Mouse (Mus musculus): ENCODE measurements around the gene Cpox. TPM values are rescaled to one million over a fixed set of nuclear protein-coding genes. Genes with fewer than 3 reads are reported as not detected.

Cpox gene
- polyA plus RNA-seq, 1 experiment from 2014 or later: 13.4 TPM

DNA sequence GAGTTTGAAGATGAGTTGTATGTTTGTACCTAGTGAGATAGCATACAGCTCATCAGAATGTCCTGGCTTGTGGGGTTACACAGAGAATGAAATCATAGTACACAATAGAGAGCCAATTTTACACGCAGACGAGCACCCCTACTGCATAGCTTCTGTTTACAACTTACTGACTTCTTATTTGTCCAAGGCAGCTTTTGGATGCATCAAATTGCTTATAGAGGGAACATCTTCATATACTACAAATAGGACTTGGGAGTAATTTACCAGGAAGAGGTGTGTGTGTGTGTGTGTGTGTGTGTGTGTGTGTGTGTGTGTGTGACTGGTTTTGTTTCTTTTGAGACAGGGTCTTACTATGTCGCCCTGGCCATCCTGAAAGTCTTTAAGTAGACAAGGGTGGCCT, 1.5 kb upstream of the Cpox start:
- 75% methylated on average over 3 of the region's 3 CpGs for WGBS
- ATAC-seq: no peak
- H3K9me3 ChIP-seq (ENCODE audit: low read length): no peaks in the 10 kb centered on the region
- no peak overlapping the region for H3K9ac ChIP-seq (replicated peaks; ENCODE audit: low read depth)
- no peak overlapping the region for H3K4me2 ChIP-seq (replicated peaks; ENCODE audit: low read depth, low read length)
- no peak for TF ChIP-seq CTCF (IDR thresholded peaks at IDR 0.05)
- TF ChIP-seq EP300 (IDR thresholded peaks at IDR 0.05): no peak
- DNase-seq (ENCODE audit: low spot score): no peak
- no peaks in the 10 kb centered on the region for H3K36me3 ChIP-seq (ENCODE audit: insufficient read depth, low read length)
- peaks cover 3% of the 10 kb centered on the region; the same call in 1 of the 2 replicates for H3K4me1 ChIP-seq (ENCODE audit: insufficient read depth, low read depth, low read length)
- H3K27me3 ChIP-seq (replicated peaks; ENCODE audit: insufficient read depth, low read length): no peaks in the 10 kb centered on the region
- no peak overlapping the region for H3K27ac ChIP-seq (ENCODE audit: low read length)
- no peak overlapping the region for H3K4me3 ChIP-seq (ENCODE audit: low read depth, low read length)

DNA sequence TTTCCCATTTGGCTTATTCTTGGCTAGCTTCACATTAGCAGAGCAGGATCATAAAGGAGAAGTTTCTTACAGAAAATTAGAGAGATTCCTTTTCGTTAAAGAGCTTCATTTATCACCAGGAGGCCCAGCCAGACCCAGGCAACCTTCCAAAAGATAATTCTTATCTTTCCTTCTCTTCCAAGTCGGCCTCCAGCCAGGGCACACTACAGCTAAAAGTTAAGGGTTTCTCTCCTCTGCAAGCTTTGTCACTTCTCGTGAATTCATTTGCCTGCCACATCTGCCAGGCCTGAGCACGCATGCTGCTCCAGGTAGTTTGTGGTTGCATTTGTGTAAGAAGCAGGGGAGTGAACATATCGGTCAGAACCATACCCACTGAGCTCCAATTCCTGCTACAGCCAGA, 828 bp upstream of the Cpox start:
- TF ChIP-seq CTCF (IDR thresholded peaks at IDR 0.05) (no peak), EP300 (IDR thresholded peaks at IDR 0.05) (no peak)
- ATAC-seq: no peak
- H3K9ac ChIP-seq (replicated peaks; ENCODE audit: low read depth): no peak overlapping the region

DNA sequence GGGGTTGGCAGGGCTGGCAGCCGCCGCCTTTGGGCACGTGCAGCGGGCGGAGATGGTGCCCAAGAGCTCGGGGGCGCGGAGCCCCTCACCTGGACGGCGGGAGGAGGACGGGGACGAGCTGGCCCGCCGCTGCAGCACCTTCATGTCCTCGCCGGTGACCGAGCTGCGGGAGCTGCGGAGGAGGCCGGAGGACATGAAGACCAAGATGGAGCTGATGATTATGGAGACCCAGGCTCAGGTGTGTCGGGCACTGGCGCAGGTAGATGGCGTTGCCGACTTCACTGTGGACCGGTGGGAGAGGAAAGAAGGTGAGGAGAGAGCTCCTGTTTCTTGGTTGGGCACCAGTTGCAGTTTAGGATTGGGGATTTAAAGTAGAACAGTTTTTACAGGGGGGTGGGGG, 551 bp downstream of the Cpox start:
- H3K4me3 ChIP-seq (ENCODE audit: low read depth, low read length): peak overlapping the region; percentile 65
- DNase-seq (ENCODE audit: low spot score): peak; percentile 36
- peaks cover 3% of the 10 kb centered on the region; the same call in 1 of the 2 replicates for H3K4me1 ChIP-seq (ENCODE audit: insufficient read depth, low read depth, low read length)
- WGBS: 0% methylated on average over 23 of the region's 25 CpGs
- peak overlapping the region; percentile 54 for H3K9ac ChIP-seq (replicated peaks; ENCODE audit: low read depth)
- peak overlapping the region; percentile 62 for H3K27ac ChIP-seq (ENCODE audit: low read length)
- 0 out of 2 replicates have a peak, but pooled peaks cover 6% of the 10 kb centered on the region for H3K36me3 ChIP-seq (ENCODE audit: insufficient read depth, low read length)
- H3K4me2 ChIP-seq (replicated peaks; ENCODE audit: low read depth, low read length): peak overlapping the region; percentile 95
- peak; percentile 48 for ATAC-seq
- H3K27me3 ChIP-seq (replicated peaks; ENCODE audit: insufficient read depth, low read length): no peaks in the 10 kb centered on the region
- H3K9me3 ChIP-seq (ENCODE audit: low read length): no peaks in the 10 kb centered on the region
- TF ChIP-seq EP300 (IDR thresholded peaks at IDR 0.05): no peak
- TF ChIP-seq CTCF (IDR thresholded peaks at IDR 0.05): peak; percentile 37; the same call in 1 of the 2 replicates

More for the DNA sequence above, 828 bp upstream of the Cpox start:
- Histone ChIP-seq H3K4me1 (ENCODE audit: insufficient read depth, low read depth, low read length) (peaks cover 3% of the 10 kb centered on the region; the same call in 1 of the 2 replicates), H3K27ac (ENCODE audit: low read length) (no peak overlapping the region), H3K4me3 (ENCODE audit: low read depth, low read length) (no peak overlapping the region), H3K4me2 (replicated peaks; ENCODE audit: low read depth, low read length) (no peak overlapping the region), H3K27me3 (replicated peaks; ENCODE audit: insufficient read depth, low read length) (no peaks in the 10 kb centered on the region), H3K9me3 (ENCODE audit: low read length) (no peaks in the 10 kb centered on the region), H3K36me3 (ENCODE audit: insufficient read depth, low read length) (no peaks in the 10 kb centered on the region)
- DNase-seq (ENCODE audit: low spot score): no peak
- 28% methylated on average over 5 of the region's 5 CpGs for WGBS

DNA sequence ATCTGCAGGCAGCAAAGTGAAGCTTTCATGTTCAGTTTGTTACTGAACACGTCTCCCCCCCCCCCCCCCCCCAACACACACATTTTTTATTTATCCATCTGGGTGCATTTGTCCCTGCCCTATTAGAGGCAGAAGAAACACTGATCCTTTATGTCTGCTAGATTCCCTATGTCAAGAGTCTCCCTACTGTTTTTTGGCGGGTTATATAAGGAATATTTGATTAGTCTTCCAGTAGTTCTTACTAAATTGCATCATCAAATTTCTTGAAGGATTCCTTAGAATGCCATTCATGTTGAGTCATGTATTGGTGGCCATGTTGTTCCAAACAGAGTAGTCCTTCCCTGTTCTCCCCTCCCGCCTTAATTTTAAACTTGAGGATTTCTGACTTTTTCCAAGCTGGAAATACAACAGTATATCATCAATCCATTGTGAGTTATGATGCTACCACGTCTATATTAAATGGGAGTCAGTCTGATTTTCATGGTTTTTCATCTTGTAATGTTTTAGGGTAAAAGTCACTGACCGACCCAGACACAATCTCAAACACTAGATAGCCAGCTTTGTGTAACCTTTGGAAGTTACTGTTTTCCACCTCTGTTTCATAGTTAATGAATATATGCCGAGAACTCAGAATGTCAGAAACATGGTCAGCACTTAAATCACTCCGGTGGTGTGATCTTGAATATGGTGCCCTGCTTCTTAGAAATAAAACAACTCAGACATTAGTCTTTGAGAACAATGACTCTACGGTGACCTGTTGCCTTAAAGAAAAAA, 1.3 kb downstream of the Cpox start:
- DNase-seq (ENCODE audit: low spot score) (peak; percentile 58), ATAC-seq (no peak)
- Histone ChIP-seq H3K36me3 (ENCODE audit: insufficient read depth, low read length) (peaks cover 6% of the 10 kb centered on the region; the same call in 1 of the 2 replicates), H3K9me3 (ENCODE audit: low read length) (no peaks in the 10 kb centered on the region), H3K9ac (replicated peaks; ENCODE audit: low read depth) (no peak overlapping the region), H3K4me2 (replicated peaks; ENCODE audit: low read depth, low read length) (peak overlapping the region; percentile 95; the same call in 1 of the 2 replicates), H3K4me1 (ENCODE audit: insufficient read depth, low read depth, low read length) (peaks cover 3% of the 10 kb centered on the region; the same call in 1 of the 2 replicates), H3K27ac (ENCODE audit: low read length) (no peak overlapping the region), H3K4me3 (ENCODE audit: low read depth, low read length) (peak overlapping the region; percentile 65), H3K27me3 (replicated peaks; ENCODE audit: insufficient read depth, low read length) (no peaks in the 10 kb centered on the region)
- TF ChIP-seq CTCF (IDR thresholded peaks at IDR 0.05) (no peak), EP300 (IDR thresholded peaks at IDR 0.05) (no peak)
- 57% methylated on average over 8 of the region's 8 CpGs for WGBS

DNA sequence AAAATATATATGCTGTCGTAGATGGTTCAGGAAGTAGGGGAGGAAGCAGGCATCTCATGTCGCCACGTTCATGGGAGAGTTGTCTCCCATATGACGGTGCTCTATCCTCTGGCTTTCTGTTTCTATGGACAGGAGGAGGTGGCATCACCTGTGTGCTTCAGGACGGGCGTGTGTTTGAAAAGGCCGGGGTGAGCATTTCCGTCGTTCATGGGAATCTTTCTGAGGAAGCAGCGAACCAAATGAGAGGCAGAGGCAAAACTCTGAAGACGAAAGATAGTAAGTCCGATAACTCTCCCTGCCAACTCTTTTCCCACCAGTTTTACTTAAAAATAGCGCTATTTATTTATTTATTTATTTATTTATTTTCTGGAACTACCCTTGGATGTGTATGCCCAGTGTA, 2.3 kb downstream of the Cpox start:
- H3K27me3 ChIP-seq (replicated peaks; ENCODE audit: insufficient read depth, low read length): no peaks in the 10 kb centered on the region
- H3K9ac ChIP-seq (replicated peaks; ENCODE audit: low read depth): no peak overlapping the region
- ATAC-seq (no peak), DNase-seq (ENCODE audit: low spot score) (no peak)
- WGBS: 87% methylated on average over 13 of the region's 13 CpGs
- no peak overlapping the region for H3K4me2 ChIP-seq (replicated peaks; ENCODE audit: low read depth, low read length)
- no peaks in the 10 kb centered on the region for H3K9me3 ChIP-seq (ENCODE audit: low read length)
- TF ChIP-seq CTCF (IDR thresholded peaks at IDR 0.05) (no peak), EP300 (IDR thresholded peaks at IDR 0.05) (no peak)
- peaks cover 6% of the 10 kb centered on the region; the same call in 1 of the 2 replicates for H3K36me3 ChIP-seq (ENCODE audit: insufficient read depth, low read length)
- no peak overlapping the region for H3K27ac ChIP-seq (ENCODE audit: low read length)
- no peak overlapping the region for H3K4me3 ChIP-seq (ENCODE audit: low read depth, low read length)
- peaks cover 3% of the 10 kb centered on the region; the same call in 1 of the 2 replicates for H3K4me1 ChIP-seq (ENCODE audit: insufficient read depth, low read depth, low read length)

DNA sequence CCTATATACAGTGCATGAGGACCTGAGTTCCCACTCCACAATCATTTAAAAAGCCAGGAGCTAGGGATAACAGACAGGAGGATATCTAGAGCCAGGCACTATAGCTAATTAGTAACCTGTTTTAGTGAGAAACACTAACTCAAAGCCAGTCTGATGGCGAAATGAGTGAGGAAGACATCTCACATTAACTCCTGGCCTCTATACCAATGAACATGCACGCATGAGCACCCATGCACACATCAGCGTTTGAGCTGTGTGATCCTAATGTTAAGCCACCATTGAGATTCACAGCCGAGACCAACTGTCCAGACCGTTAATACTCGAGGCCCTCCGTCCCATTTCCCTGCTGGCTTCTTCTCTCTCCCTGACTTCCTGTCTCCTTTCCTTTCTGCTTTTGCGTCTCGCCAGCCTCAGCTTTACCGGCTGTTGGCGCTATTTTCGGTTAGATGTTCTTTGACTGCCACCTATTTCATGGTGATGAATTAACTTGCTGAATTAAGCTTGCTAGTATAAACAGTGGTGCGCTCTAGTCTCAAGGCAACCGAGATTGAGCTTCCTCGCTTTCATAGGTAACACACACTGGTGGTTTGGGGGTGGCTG, 3.8 kb downstream of the Cpox start:
- Histone ChIP-seq H3K36me3 (ENCODE audit: insufficient read depth, low read length) (peaks cover 10% of the 10 kb centered on the region; the same call in 1 of the 2 replicates), H3K9me3 (ENCODE audit: low read length) (no peaks in the 10 kb centered on the region), H3K4me1 (ENCODE audit: insufficient read depth, low read depth, low read length) (peaks cover 3% of the 10 kb centered on the region; the same call in 1 of the 2 replicates), H3K9ac (replicated peaks; ENCODE audit: low read depth) (no peak overlapping the region), H3K4me3 (ENCODE audit: low read depth, low read length) (no peak overlapping the region), H3K27ac (ENCODE audit: low read length) (no peak overlapping the region), H3K27me3 (replicated peaks; ENCODE audit: insufficient read depth, low read length) (no peaks in the 10 kb centered on the region), H3K4me2 (replicated peaks; ENCODE audit: low read depth, low read length) (no peak overlapping the region)
- TF ChIP-seq CTCF (IDR thresholded peaks at IDR 0.05) (no peak), EP300 (IDR thresholded peaks at IDR 0.05) (no peak)
- ATAC-seq: no peak
- 91% methylated on average over 15 of the region's 15 CpGs for WGBS
- no peak for DNase-seq (ENCODE audit: low spot score)

Measured in lung, postnatal 0 days (tissue).